Mouse (Mus musculus): ENCODE data around the gene Urad. TPM values are rescaled to one million over a fixed set of nuclear protein-coding genes. Genes with fewer than 3 reads are reported as not detected.
A peak's percentile ranks its signal among the peaks of the same experiment; 100 is the strongest.

The Urad gene
- total RNA-seq, 2 experiments from 2014 or later, result not detected

DNA sequence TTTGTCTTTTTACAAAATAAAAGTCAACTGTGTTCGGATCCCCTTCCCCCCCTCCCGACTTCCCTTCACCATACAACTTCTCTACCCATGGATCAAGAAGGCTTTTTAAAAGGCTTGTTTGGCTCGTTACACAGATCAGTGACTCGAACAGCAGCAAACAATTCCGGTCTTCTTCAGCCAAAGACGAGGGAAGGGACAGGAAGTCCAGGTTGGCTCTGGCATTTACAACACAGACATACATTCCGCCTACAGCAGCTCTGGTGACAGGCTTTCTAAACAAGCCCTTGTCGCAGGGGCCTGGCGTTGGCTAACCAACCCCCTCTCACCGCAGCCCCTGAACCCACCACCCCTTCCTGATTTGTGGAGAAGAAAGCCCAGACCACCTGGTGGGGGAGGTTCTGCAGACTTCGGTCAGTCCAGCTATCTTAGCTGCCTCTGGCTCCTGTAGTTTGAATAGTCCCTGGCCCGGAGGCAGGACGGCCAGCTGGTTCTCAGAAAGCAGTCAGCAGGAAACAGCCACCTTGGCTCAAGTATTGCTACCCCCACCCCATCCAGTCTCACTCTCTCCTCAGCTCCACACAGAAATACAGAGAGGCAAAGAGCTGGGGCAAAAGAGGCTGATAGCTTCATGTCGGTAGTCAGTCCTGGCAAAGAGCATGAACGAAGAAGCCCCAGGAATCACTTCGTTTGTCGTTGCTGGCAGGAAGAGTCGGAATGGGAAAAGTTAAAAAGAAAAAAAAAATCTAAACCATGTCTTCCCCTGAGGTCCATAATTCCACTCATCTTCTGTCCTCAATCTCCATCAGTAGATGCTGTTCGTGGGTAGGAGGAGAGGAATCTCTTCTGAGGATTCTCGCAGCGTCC lies 21.1 kb downstream of the Urad start:
- DNase-seq (ENCODE audit: low spot score in 2 of 2), result no peak

DNA sequence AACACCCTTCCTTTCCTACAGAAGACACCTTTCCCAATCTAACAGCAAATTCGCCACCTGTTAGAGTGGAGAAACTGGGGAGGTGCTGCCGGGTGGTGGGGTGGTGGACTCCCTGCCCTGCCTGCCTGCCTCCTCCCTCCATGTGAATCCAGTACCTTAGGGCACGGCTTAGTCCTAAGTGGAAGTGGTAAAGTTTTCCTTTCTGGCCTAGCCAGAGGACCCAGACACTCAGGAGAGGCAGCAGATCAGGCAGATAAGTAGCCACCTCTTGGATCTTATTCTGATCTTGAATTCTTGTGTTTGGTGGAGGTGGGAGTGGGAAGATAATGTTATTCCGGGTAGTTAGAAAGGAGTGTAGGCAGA lies 22.3 kb downstream of the Urad start:
- no peak for DNase-seq (ENCODE audit: low spot score in 2 of 2)

DNA sequence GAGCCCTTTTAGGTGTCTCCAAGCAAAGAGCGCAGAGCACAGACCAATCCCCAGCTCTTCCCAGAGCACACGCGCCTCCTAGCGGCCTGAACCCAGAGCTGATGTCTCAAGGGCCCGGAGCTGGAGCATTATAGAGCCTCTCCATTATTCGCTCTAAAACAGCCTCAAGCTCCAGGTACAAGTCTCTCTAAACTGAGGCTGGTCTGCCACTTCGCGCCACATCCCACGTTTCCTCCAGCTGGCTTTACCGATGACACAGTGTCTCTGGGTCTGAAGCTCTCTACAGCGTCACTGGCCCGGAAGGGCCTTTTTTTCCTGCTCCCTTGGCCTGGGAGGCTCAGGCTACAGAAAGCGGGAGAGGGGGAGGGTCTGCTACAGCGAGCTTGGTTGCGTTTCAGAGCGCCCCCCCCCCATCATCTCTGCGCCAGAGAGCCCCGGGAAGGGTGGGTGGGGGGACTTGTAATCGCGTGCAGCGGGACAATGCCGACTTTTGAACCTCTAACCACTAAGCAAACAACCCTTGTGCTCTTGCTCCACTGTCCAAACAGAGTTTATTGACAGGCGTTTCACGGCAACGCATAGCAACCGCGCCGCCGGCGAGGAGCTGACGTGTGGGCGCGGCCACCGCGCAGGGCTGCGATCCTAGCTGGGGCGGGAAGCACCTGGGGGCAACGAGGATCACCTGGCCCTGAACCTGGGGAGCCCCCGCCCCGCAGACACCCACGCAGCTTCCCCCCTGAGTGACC lies 22.8 kb downstream of the Urad start:
- DNase-seq (ENCODE audit: low spot score in 2 of 2), result peak in 1 of 2 experiments; percentile 25

DNA sequence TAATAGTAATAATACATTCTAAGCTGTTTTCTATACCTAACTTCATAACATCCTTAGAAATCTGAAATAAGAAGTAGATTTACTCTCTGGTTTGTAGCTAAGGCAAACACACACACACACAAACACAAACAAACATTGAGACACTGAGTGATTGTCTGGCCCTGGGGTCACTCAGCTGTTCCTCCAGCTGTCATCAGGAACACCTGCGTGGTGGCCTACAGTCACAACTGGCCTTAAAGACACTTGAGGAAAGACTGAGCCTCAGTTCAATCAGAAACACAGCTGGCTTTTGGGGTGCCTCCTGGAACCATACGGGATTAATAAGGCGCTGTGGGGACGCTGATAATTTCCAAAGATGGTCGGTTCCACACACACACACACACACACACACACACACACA lies 25.0 kb downstream of the Urad start:
- DNase-seq (ENCODE audit: low spot score in 2 of 2), result no peak

DNA sequence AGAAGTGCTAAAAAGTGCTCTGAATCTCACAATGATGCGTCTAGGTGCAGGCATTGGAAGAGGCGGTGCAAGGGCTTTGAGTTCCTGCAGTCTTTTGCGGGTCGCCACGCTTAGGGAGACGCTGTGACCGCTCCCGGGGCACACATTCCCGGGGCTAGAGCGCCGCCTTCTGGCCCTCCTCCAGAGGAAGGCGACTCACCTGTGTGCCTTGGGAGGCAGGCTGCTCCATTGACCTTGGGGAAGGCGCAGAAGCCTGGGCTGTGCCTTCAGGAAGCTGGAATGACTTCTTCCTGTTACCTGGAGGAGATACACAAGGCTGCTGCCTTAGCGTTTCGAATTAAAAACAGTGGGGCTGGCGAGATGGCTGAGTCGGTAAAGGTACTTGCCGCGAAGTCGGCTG lies 28.1 kb downstream of the Urad start:
- no peak for DNase-seq (ENCODE audit: low spot score in 2 of 2)

DNA sequence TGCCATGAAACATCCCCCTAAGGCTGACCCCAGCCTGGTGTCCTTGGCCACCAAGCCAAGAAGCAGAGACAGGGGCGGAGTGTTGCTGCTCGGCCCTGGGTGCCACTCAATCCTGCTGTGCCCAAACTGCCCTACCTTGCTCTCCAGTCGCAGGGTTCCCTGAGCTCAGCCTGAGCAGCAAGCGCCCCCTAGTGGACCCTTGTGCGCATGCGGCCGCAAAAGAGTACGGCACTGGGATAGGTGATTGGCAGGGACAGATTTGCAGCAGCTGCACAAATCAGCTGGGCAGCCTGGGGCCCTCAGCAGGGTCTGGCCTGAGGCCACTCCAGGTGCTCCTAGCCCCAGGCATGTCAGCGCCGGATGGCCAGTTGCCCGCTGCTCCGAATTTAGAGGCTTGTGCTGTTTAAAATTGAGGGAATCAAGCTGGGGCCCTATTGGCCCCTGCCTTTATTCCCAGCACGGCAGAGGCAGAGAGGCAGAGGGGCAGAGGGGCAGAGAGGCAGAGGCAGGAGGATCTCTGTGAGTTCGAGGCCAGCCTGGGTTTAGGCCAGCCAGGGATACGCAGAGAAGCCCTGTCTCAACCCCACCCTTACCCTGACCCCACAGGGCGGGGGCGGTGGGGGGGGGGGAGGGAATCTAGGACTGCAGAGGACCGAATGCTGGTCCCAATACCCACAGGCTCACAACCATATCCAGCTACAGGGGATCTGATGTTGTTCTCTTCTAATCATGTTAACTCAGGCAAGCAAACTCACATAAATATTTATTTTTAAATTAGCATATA lies 28.9 kb downstream of the Urad start:
- DNase-seq (ENCODE audit: low spot score in 2 of 2), result peak; percentile 58 to 68

DNA sequence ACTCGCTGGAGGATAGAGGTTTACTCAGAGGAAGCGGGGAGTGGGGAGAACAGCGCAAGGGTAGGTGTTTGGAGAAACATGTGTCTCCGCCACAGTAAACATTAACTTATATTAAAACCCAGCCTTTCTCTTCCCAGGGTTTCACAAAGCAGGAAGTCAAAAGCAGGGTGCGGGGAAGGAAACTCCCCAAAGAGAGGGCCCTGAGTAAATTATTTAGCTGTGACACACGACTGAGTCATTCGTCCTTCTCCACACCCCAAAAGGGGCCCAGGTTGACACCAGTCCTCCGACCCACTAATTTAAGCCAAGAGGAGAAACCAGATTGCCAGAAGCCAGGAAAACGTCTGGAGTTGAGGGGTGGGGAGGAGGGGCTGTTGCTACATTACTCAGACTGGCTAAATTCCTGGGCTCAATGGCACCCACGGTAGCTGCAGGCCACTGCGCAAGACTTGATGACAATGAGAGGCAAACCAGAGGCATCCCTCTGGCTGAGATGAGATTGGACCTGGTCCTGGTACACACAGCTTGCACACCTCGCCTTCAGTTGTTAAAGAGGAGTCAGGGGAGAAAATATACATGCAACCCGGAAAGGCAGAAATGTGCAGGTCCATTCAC lies 29.6 kb downstream of the Urad start:
- no peak for DNase-seq (ENCODE audit: low spot score in 2 of 2)

DNA sequence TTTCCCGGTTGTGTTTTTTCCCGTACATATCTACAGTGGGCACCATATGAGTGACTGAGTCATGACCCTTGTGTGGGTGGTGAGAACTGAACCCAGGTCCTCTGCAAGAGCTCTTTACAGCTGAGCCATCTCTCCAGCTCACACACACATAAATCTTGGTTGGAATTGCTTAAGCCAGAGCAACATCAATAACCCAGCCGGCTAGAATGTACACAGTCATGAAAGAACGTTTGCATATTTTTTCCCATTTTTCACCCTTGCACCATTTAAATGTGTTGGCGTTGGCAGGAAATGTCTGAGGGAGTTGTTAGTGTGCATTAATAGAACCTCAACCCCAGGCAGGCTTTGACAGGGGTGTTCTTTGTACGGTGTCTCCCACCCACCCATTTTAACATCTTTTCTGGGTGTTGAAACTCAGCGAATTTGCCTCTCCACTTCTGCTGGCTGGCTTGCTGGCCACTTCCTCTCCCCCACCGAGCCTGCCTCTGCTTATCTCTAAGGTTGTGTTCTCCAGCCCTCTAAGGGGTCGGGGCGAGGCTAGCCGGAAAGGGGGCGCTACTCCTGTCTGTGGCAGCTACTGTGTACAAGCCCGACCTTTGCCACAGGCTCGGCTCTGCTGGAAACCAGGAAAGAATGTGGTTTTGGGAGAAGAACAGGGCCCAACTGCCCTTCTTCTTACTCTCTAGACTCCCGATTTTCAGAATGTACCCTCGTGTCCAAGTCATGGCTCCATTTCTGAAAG lies 30.3 kb downstream of the Urad start:
- no peak for DNase-seq (ENCODE audit: low spot score in 2 of 2)

DNA sequence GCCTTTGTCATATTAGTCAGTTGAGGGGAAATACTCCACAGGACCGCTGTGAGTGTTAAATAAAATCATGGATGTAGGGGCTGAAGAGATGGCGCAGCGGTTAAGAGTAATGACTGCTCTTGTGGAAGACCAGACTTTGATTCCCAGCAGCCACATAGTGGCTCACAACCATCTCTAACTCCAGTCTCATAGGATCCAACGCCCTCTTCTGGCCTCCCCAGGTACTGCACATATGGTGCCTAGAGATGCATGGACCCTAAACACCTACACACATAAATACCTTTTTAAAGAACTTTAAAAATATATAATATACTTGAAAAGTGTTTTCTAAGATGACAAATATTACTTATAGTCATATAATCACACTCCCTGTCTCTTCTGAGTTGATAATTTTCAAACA lies 37.9 kb downstream of the Urad start:
- DNase-seq (ENCODE audit: low spot score in 2 of 2), result no peak

DNA sequence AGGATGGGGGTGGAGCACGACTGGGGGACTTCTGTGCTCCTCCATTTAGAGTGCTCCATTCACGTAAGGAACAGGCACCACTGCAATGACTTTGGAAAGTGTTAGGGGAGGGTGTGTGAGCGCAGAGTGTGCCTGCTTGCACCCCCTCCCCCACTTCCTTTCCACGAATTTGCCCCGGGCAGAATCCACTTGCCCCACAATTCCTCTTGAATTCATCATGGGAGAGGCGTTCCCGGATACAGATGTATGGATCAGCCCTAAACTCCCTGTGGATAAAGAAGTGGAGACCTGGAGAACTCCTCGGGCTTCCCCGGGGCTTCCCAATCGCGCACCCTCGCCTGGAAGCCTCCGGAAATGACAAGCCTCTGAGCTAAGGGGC lies 44.7 kb downstream of the Urad start:
- no peak for DNase-seq (ENCODE audit: low spot score in 2 of 2)

DNA sequence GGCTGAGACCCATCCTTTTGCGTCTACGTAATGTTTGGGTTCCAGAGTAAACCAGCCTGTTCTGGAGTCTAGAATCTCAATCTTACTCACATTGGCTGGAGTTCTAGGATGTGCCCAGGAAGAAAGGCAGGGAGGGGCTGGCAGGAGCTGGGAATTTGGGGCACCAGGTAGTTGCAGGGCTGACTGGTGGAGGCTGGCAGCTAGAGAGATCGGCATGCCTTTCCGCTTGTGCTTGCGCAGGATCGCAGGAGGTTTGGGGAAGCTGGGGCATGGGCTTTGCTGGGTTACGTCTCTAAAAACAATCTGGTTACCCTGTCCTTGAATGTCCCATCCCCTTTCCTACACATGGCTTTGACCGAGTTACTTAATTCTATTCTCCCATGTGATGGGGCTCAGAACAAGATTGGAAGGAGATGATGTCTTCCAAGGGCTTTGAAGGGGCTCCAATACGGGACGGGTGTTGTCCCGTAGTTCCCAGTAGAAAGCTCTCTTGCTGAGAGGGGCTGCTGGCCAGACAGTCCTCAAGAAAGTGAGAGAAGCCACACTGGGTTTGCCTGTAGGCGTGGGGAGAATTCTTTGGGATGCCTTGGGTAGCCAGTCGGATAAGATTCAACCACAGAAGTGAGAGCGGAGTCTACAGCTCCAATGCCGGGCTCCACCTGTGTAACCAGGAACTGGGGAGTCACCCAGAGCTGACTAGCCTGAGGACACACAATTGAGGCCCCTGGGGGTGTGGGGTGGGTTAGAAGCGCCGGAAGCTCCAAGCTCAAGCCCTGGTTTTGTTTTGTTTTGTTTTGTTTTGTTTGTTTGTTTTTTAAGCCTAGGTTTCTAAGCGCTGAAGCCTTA lies 45.3 kb downstream of the Urad start:
- DNase-seq (ENCODE audit: low spot score in 2 of 2), result no peak

DNA sequence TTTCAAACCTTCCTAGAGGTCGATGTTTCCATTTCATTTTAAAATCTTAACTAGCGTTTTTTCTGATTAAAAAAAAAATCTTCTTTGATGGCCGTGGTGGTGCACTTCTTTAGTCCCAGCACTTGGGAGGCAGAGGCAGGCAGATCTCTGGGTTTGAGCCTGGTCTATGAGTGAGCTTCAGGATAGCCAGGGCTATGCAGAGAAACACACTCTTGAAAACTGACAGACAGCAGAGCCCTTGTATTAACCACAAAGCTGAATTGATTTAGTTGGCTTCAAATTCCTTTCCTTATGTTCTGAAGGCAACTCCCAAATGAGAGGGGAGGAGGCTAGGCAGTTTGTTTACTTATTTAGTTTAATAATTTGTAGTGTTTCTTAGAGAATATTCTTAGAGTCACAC lies 46.5 kb downstream of the Urad start:
- DNase-seq (ENCODE audit: low spot score in 2 of 2), result no peak

DNA sequence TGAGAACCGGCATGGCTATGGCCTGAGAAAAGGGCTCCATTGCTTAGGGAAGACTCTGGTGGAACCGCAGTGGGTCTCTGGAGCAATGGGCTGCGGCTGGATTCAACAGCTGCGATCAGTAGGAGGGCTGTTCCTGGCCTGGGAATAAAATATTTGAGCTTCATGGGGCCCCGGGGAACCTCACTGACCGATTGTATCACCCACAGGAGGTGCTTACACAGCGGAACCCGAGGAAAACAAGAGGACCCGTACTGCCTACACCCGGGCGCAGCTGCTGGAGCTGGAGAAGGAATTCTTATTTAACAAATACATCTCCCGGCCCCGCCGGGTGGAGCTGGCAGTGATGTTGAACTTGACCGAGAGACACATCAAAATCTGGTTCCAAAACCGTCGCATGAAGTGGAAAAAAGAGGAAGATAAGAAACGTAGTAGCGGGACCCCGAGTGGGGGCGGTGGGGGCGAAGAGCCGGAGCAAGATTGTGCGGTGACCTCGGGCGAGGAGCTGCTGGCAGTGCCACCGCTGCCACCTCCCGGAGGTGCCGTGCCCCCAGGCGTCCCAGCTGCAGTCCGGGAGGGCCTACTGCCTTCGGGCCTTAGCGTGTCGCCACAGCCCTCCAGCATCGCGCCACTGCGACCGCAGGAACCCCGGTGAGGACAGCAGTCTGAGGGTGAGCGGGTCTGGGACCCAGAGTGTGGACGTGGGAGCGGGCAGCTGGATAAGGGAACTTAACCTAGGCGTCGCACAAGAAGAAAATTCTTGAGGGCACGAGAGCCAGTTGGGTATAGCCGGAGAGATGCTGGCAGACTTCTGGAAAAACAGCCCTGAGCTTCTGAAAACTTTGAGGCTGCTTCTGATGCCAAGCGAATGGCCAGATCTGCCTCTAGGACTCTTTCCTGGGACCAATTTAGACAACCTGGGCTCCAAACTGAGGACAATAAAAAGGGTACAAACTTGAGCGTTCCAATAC lies 47.8 kb downstream of the Urad start:
- DNase-seq (ENCODE audit: low spot score in 2 of 2), result no peak

DNA sequence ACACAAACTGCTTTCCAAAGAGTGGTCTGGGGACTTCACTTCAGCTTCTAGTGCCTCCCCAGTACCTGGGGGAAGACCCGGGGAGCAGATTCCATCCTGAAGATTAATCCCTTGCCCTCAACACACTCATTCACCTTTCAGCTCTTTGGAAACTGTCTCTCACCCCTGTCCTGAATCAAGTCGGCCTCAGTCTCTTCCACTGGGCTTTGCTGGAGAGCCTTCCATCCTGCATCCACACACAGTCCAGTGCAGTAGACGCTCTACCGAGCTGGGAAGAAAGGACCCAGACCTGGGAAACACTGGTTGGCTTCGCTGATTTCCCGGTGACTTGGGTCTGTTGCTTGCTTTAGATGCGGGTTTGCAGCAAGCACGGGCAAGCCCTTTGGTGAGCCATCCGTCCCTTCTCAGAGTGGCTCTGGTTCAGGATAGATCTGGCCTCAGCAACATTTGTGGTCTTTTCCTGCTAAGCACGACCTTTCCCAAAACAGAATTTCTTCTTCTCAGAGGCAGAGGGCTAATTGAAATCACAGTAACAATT lies 49.4 kb downstream of the Urad start:
- no peak for DNase-seq (ENCODE audit: low spot score in 2 of 2)

DNA sequence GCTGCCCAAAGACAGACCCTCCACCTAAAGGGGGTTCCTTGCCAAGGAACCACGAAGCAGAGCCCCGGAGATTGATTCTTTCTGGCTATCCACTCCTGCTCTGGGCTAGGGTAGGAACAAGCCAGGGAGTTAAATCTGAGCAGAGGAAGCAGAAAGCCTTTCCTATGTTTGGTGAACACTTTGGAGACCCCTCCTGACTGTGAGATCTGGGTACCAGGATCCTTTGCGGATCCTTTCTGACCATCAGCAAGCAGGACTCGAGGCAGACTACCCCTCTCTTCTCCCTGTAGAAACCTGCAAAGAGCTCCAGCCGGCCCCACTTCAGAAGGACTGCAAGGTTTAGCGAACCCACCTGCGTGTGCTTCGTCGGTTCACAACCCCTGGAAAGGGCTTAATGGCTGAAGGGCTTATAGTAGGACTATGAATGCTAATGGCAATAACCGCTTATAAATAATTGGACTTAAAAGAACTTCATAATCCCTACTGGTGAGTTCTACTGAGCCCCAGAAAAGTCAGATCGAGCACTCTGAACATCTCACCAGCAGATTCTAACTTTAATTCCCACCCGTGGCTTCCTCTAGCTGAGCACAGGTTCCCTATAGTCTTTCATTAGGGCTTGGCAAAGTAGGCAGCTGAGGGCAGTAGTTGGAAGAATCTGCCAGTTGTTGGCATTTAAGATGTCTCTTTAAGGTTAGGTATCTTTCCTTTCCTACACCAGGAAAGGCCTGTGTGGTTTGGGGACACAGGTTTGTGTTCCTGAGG lies 50.0 kb downstream of the Urad start:
- DNase-seq (ENCODE audit: low spot score in 2 of 2), result no peak

DNA sequence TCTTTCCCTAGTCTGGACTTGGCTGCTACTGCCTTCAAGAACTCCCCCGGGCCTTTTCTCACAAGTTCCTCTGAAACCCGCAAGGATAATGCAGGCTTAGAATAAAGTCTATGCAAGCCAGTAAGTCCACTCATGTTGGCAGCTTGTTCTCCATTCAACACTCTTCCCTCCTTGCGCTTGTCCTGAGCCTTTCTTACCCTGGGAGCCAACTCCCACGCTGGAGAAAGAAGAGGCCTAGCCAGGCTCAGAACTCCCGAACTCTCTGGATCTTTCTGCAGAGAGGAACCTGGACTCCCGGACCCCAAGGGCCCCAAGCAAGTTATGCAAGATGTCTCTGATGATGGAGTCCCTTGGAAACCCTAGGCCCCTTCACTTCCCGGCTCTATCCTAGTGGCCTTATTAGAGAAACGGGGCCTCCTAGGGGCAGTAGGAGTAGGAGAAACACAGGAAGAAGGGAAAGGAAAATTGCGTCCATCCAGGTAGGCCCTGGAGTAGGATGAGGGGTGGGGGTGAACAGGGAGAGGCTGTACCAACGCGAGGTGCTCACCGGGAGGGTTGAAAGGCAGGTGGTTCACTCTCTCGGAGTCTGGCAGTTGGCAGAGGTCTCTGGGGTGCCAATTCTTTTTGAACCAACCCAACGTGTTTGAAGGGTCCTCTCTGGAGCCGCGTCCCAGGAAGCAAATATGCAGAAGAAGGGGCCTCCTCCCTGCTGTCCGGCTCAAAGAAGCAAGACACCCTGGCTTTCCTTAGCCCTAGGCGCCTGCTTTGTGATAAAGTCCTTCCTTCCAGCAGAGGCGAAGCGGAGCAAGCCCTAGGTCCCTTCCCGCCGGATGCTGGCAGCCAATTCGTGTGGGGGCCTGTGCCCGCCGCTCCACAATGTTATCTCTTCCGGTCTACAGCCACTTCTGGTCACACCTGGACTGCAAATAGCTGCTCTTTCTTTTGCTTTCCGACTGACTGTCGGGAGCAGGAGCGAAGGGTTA lies 51.3 kb downstream of the Urad start:
- no peak for DNase-seq (ENCODE audit: low spot score in 2 of 2)
